Mouse (Mus musculus) heart, embryonic 12.5 days (tissue): ENCODE results near the gene Mei1. TPM values are rescaled to one million over a fixed set of nuclear protein-coding genes. Genes with fewer than 3 reads are reported as not detected.

Source experiments
- ATAC-seq: fragments of 200-750 bp; cut with Nextera tagmentation; 2 replicates; pipeline ENCODE4 v1.8.0; 2017; ENCODE audit warnings: moderate TSS enrichment, moderate library complexity; ENCODE audit not compliant: insufficient number of reproducible peaks, low FRiP score
- H3K27ac ChIP-seq: fragments of 300-500 bp; sonication (generic); 2 replicates; pipeline ENCODE4 v1.5.1; 2016; ENCODE audit warnings: mild to moderate bottlenecking, moderate library complexity; ENCODE audit not compliant: poor library complexity, severe bottlenecking
- H3K27me3 ChIP-seq: fragments of 300-500 bp; sonication (generic); replicated peaks from 2 replicates; pipeline ENCODE4 v1.6.1; 2016; ENCODE audit warnings: mild to moderate bottlenecking, moderate library complexity
- H3K36me3 ChIP-seq: fragments of 300-500 bp; sonication (generic); 2 replicates; pipeline ENCODE4 v1.6.1; 2016; ENCODE audit warnings: mild to moderate bottlenecking, moderate library complexity
- H3K4me1 ChIP-seq: fragments of 300-500 bp; sonication (generic); replicated peaks from 2 replicates; pipeline ENCODE4 v1.6.1; 2016; ENCODE audit warnings: mild to moderate bottlenecking
- H3K4me2 ChIP-seq: fragments of 300-500 bp; sonication (generic); 2 replicates; pipeline ENCODE4 v1.6.1; 2016; ENCODE audit warnings: mild to moderate bottlenecking, moderate library complexity
- H3K4me3 ChIP-seq: fragments of 300-500 bp; sonication (generic); 2 replicates; pipeline ENCODE4 v1.5.1; 2016; ENCODE audit warnings: mild to moderate bottlenecking
- H3K9ac ChIP-seq: fragments of 300-500 bp; sonication (generic); 2 replicates; pipeline ENCODE4 v1.6.1; 2016; ENCODE audit warnings: mild to moderate bottlenecking, moderate library complexity
- H3K9me3 ChIP-seq: fragments of 300-500 bp; sonication (generic); replicated peaks from 2 replicates; pipeline ENCODE4 v1.6.1; 2016; ENCODE audit warnings: mild to moderate bottlenecking, moderate library complexity
- WGBS: fragments of 180-500 bp; shearing (Covaris S2); methylation state at CpG from one replicate; pipeline ENCODE4 v1.1.7; 2016; 5-methylcytosine and 5-hydroxymethylcytosine counted together
- polyA plus RNA-seq: library from polyadenylated mRNA; unstranded; fragments of >200 nt; fragmentation: Nextera tagmentation; extraction: Ambion mirVana; gene quantifications from 2 replicates; pipeline ENCODE4 v1.2.1, GENCODE M21; 2016

Gene Mei1
- polyA plus RNA-seq, 1 experiment from 2014 or later = not detected

DNA sequence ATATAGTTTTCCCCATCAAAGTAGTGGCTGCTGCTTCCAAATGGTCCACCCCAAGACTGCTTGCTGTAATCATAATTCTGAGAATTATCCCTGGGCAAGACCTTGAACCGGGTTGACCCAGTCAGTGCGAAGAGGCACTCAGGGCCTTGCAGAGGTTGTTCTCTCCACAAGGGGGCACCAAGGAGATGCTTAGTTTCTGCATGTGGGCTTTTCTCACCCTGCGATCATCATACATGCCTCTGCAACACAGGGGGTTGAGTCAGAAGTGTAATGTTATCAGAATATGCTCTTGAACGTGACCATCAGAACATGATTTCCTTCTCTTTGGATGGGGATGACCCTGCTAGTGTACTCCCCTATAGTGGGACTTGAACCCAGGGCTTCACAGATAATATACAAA, 68.8 kb downstream of the Mei1 start:
- Histone ChIP-seq H3K36me3 (no peaks in the 10 kb centered on the region), H3K4me3 (no peak overlapping the region), H3K9ac (no peak overlapping the region), H3K4me1 (peaks cover 30% of the 10 kb centered on the region), H3K9me3 (no peaks in the 10 kb centered on the region), H3K27me3 (no peaks in the 10 kb centered on the region), H3K27ac (no peak overlapping the region), H3K4me2 (no peak overlapping the region)
- WGBS = 57% methylated on average over 4 of the region's 4 CpGs
- ATAC-seq = 0 out of 2 replicates have a peak, but pooled peaks have one; percentile 31

DNA sequence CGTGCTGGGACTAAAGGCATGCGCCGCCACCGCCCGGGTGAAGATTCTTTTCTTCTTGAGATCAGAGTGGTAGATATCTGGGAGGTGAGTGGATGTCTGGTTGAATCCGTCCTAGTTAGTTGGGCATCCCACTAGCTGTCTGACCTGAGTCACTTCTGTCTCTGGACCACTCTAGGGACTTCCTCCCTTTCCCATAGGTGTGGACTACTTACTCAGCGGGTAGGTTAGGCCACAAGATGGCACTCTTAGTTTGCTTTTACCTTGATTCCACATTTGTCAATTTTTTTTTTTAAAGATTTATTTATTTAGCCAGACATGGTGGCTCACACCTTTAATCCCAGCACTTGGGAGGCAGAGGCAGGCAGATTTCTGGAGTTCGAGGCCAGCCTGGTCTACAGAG, 69.4 kb downstream of the Mei1 start:
- H3K4me1 ChIP-seq = peaks cover 34% of the 10 kb centered on the region
- no peaks in the 10 kb centered on the region for H3K27me3 ChIP-seq
- H3K9me3 ChIP-seq = no peaks in the 10 kb centered on the region
- no peak overlapping the region for H3K27ac ChIP-seq
- no peaks in the 10 kb centered on the region for H3K36me3 ChIP-seq
- no peak overlapping the region for H3K4me2 ChIP-seq
- 88% methylated on average over 8 of the region's 8 CpGs for WGBS
- H3K4me3 ChIP-seq = no peak overlapping the region
- ATAC-seq = no peak
- H3K9ac ChIP-seq = no peak overlapping the region

DNA sequence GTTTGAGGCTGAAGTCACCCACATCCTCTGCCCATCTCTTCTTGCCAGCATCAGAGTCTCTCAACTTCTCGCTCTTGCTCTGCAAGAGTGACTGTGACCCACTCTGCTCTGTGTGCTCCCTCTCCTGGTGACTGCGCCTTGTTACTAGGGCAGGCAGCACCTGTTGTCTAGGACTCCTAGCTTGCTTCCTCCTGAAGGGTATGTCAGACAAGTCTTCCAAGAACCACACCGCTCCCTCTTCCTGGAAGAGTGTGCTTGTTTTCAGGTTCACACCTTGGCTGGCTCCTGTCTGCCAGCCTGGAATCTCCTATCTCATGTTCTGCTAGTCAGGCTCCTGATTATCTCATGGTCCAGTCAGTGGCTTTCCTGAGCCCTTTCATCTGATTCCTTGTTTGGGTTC, 70.6 kb downstream of the Mei1 start:
- WGBS = 51% methylated on average over 3 of the region's 3 CpGs
- no peak for ATAC-seq
- H3K4me3 ChIP-seq = no peak overlapping the region
- H3K9ac ChIP-seq = no peak overlapping the region
- peaks cover 39% of the 10 kb centered on the region for H3K4me1 ChIP-seq
- H3K4me2 ChIP-seq = no peak overlapping the region
- H3K36me3 ChIP-seq = no peaks in the 10 kb centered on the region
- H3K9me3 ChIP-seq = no peaks in the 10 kb centered on the region
- H3K27me3 ChIP-seq = no peaks in the 10 kb centered on the region
- H3K27ac ChIP-seq = no peak overlapping the region; the same call in 1 of the 2 replicates

DNA sequence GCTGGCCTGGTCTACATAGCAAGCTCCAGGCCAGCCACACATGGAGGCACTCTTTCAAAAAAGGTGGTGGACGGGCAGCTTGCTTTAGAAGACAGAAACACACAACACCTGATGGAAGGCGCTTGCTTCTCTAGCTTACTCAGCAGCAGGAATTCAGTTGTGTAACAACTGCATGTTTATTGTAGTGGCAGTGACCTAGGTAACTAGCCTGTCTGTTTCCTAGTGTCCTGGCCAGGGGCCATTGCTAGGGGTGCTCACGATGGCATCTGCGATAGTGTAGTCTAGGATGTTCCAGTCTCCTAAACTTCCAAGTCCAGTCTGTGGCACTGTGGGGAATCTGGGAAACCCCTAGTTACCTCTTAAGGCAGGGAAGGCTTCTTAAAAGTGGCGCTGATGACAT, 74.4 kb downstream of the Mei1 start:
- no peak overlapping the region for H3K4me3 ChIP-seq
- no peaks in the 10 kb centered on the region for H3K9me3 ChIP-seq
- H3K27me3 ChIP-seq = no peaks in the 10 kb centered on the region
- no peak overlapping the region for H3K27ac ChIP-seq
- H3K9ac ChIP-seq = no peak overlapping the region
- peaks cover 55% of the 10 kb centered on the region for H3K4me1 ChIP-seq
- 81% methylated on average over 5 of the region's 5 CpGs for WGBS
- no peaks in the 10 kb centered on the region for H3K36me3 ChIP-seq
- ATAC-seq = no peak
- no peak overlapping the region for H3K4me2 ChIP-seq

DNA sequence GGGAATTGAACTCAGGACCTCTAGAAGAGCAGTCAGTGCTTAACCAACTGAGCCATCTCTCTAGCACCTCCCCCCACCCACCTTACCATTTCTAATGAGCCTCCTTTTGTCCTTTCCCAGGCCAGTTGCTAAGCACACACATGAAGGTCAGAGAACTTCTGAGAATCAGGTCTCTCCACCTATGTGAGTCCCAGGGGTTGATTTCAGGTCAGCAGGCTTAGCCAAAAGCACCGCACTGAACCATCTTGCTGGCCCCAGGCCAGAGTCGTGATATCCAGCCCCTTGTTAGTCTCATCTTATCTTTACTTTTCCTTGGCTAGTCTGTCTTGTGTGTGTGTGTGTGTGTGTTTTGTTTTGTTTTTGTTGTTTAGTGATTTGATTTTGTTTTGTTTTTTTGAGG, 75.6 kb downstream of the Mei1 start:
- 9% methylated on average over 2 of the region's 2 CpGs for WGBS
- no peak overlapping the region for H3K4me3 ChIP-seq
- no peak overlapping the region for H3K4me2 ChIP-seq
- H3K4me1 ChIP-seq = peaks cover 53% of the 10 kb centered on the region
- peak overlapping the region; percentile 95 for H3K27ac ChIP-seq
- H3K9me3 ChIP-seq = no peaks in the 10 kb centered on the region
- no peaks in the 10 kb centered on the region for H3K36me3 ChIP-seq
- H3K9ac ChIP-seq = no peak overlapping the region
- no peaks in the 10 kb centered on the region for H3K27me3 ChIP-seq
- no peak for ATAC-seq

DNA sequence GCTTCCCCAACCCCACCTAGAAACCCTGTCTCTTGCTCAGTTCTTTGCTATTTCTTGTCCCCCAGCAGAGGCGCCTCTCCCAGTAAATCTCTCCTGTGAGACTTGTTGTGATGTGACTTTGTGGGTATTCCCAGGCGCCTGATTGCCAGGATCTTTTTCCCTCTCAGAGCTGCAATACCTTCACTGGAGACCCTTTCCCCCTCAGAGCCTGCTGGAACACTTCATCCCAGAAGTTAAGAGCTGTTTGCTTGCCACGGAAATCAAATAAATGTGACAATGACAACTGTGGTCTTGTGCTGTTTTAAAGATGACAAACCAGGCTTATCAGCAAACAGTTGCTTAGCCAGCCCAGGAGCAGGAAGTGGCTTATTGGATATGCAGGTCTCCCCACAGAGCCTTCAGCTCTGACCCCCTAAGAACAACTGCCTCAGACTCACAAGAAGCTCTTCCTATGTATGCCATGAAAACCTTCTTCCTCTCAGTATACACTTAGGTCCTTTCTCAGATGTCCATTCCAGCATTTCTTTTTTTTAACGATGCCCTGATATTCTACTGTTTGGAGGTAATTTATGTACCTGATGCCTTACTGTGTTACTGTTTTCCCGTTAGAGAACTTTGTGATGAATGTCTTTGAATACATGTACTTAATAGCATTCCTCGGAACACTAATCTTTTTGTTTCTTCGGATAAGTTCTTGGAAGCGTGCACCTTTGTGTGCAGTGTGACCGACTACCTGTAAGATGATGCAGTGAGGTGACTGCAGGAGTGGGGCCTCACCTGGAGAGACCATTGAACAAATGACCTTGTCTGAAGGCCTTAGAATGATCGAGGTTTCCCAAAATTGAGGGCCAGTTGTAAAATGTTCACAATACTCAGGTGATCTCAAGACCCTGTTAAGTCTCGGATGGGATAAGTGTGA, 76.3 kb downstream of the Mei1 start:
- Histone ChIP-seq H3K9me3 (no peaks in the 10 kb centered on the region), H3K27me3 (no peaks in the 10 kb centered on the region), H3K27ac (peak overlapping the region; percentile 95), H3K9ac (peak overlapping the region; percentile 60), H3K36me3 (no peaks in the 10 kb centered on the region), H3K4me3 (peak overlapping the region; percentile 77), H3K4me2 (peak overlapping the region; percentile 92), H3K4me1 (peaks cover 49% of the 10 kb centered on the region)
- no peak for ATAC-seq
- 13% methylated on average over 11 of the region's 11 CpGs for WGBS

DNA sequence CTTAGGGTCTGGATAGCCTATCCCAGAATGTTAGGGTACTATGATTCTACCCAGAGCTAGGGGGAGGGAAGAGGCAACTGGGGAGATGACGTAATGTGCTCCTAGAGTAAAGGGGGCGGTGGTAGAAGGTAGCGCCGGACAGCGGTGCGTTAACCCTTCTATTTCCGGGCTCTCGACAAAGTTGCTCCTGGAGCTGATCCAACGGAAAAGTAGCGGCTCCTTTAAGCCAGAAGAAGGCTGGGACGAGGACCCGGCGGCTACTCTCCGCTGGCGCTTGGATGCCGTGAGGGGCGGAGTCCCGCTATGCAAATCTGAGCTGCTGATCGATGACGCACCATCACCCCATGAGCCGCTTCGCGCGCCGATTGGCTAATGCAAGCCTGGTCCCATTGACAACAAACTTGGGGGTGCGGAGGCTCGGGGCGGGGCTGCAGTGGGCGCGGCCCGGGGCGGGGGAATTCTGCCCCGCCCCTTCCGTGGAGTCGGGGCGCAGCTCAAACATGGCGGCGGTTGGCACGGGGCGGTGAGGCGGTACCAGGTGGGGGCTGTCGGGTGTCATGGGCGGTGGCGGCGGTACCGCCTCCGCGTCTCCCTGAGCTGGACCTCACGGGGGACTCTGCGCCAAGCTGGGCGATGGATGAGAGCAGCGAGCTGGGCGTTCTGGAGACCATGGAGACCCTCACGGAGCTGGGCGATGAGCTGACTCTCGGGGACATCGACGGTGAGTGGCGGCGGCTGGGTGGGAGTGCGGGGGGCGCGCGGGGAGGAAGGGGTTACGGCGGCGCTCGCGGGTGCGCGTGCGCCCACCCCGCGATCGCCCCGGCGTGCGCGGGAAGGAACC, 77.2 kb downstream of the Mei1 start, which contains the start of gene Srebf2:
Srebf2 (plus strand) TSS at position 412 of the 841 bp plus-strand sequence.
- ATAC-seq = peak; percentile 98
- peak within 1 kb of the TSS; percentile 77 for H3K4me3 ChIP-seq
- peak within 1 kb of the TSS; percentile 95 for H3K27ac ChIP-seq
- WGBS = 0% methylated on average over 76 of the region's 79 CpGs
- peak within 1 kb of the TSS; percentile 85 for H3K9ac ChIP-seq
- H3K4me2 ChIP-seq = peak within 1 kb of the TSS; percentile 92
- H3K36me3 ChIP-seq = no peaks in the 10 kb centered on the region
- H3K27me3 ChIP-seq = no peaks in the 10 kb centered on the region
- no peaks in the 10 kb centered on the region for H3K9me3 ChIP-seq
- peaks cover 42% of the 10 kb centered on the region for H3K4me1 ChIP-seq

DNA sequence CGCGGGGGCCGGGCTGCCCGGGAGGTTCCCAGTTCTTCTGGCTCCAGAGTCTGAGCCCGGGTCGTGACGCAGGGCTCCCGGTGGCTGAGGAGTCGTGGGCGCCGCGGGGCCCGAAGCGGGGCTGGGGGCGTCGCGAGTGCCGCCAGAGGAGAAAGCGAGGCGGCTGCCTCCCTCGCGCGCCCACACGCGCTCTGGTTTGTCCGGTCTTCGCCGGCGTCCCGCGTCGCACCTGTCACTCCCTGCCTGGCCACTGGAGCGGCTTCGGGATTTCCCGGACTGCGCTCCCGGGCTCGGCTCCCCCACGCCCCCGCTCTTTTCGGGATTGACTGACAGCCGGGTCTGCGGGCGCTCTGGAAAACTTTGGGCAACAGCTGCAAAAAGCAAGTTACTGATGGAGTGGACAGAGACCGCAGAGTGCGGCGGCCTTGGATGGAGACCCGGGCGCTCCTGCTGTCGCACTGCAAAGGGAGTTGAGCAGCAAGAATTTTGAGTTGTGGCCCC, 77.9 kb downstream of the Mei1 start:
- H3K4me1 ChIP-seq = peaks cover 46% of the 10 kb centered on the region
- no peaks in the 10 kb centered on the region for H3K9me3 ChIP-seq
- WGBS = under 1% methylated on average over 47 of the region's 50 CpGs
- H3K4me2 ChIP-seq = peak overlapping the region; percentile 92
- peak; percentile 12 for ATAC-seq
- H3K27me3 ChIP-seq = no peaks in the 10 kb centered on the region
- peak overlapping the region; percentile 85 for H3K9ac ChIP-seq
- no peaks in the 10 kb centered on the region for H3K36me3 ChIP-seq
- peak overlapping the region; percentile 89 for H3K27ac ChIP-seq
- H3K4me3 ChIP-seq = peak overlapping the region; percentile 77

DNA sequence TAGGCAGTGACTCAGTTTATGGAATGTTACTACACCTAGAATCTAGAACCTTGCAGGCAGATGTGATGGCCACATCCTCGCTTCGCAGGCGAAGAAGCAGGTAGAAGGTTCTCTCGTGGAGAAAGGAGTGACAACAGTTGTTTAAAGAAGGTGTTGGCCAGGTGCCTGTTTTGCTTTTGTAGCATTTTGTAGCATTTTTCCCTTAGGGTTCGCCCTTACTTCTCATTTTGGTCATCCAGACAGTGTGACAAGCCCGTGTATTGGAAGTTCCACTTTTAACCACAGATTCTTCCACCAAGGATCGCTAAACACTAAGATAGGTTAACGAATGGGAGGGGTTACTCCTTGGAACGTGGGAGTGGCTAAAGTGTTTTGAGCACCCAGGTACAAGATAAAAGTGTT, 78.7 kb downstream of the Mei1 start:
- peaks cover 46% of the 10 kb centered on the region for H3K4me1 ChIP-seq
- no peaks in the 10 kb centered on the region for H3K27me3 ChIP-seq
- peak overlapping the region; percentile 77 for H3K4me3 ChIP-seq
- H3K36me3 ChIP-seq = no peaks in the 10 kb centered on the region
- no peak overlapping the region; the same call in 1 of the 2 replicates for H3K27ac ChIP-seq
- H3K4me2 ChIP-seq = peak overlapping the region; percentile 92
- WGBS = 24% methylated on average over 9 of the region's 9 CpGs
- no peaks in the 10 kb centered on the region for H3K9me3 ChIP-seq
- no peak for ATAC-seq
- H3K9ac ChIP-seq = peak overlapping the region; percentile 85

DNA sequence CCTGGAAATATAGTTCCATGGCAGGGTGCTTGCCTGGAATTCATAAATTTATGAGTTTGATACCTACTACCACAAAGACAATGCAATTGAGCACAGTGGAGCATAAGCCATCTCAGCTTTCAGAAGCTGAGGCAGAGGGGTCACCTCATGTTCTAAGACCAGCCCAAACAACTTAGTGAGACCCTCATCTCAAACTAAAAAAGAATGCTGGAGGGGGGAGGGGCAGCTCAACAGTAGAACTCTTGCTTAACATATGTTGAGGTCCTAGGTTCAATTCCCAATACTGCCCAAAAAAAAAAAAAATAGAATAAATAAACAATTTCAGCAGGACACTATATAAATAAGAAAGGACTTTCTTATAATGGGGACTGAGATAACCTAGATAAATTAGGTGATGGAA, 80.2 kb downstream of the Mei1 start:
- Histone ChIP-seq H3K4me3 (no peak overlapping the region), H3K4me2 (no peak overlapping the region), H3K4me1 (peaks cover 41% of the 10 kb centered on the region), H3K27me3 (no peaks in the 10 kb centered on the region), H3K36me3 (no peaks in the 10 kb centered on the region), H3K27ac (no peak overlapping the region), H3K9me3 (no peaks in the 10 kb centered on the region), H3K9ac (no peak overlapping the region)
- ATAC-seq = no peak

DNA sequence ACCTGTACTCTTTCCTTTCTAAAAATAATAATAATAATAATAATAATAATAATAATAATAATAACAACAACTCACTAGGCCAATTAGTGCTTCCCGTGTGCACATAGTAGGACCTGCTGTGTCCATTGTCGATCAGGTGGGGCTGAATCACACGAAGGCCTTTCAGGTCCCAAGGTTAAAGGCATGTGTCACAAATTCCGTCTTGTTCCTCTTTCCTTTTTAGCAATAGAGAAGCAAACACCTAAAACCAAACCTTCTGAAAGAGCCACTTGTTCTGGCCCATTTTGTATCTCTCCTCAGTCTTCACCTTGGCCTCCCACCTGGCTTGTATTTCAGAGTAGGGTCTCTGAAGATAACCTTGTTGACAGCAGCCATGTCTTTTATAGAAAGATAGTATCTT, 81.4 kb downstream of the Mei1 start:
- H3K4me1 ChIP-seq = peaks cover 32% of the 10 kb centered on the region
- H3K4me3 ChIP-seq = no peak overlapping the region
- no peak overlapping the region for H3K9ac ChIP-seq
- H3K9me3 ChIP-seq = no peaks in the 10 kb centered on the region
- WGBS = 89% methylated on average over 4 of the region's 4 CpGs
- no peak for ATAC-seq
- H3K27me3 ChIP-seq = no peaks in the 10 kb centered on the region
- H3K36me3 ChIP-seq = no peaks in the 10 kb centered on the region
- no peak overlapping the region for H3K27ac ChIP-seq
- H3K4me2 ChIP-seq = no peak overlapping the region
